Mouse (Mus musculus) megakaryocyte progenitor cell, adult 5-6 weeks (primary cell): ENCODE measurements around the gene Mrps5. TPM values are rescaled to one million over a fixed set of nuclear protein-coding genes. Genes with fewer than 3 reads are reported as not detected.

Experiments
- ATAC-seq: replicated peaks from 2 replicates; pipeline ENCODE4 v1.8.0; 2016; ENCODE audit warnings: mild to moderate bottlenecking, moderate TSS enrichment, inconsistent platforms; ENCODE audit not compliant: poor library complexity
- total RNA-seq, 2 experiments: library from RNA; stranded (forward) in 1 of 2; stranded (reverse) in 1 of 2; fragments of 157-497, 149-512 nt in 1 of 2; fragments of 200-1000 nt in 1 of 2; gene quantifications; 2 replicates each; pipeline versions ENCODE4 v1.2.3 to v1.2.4; 2015 to 2017

The Mrps5 gene
- total RNA-seq, 2 experiments from 2014 or later: 37.2 to 121 TPM

GRCm38 (mm10) chr2:127612288-127612687 is 25.3 kb downstream of the Mrps5 start:
- no peak for ATAC-seq

- ATAC-seq: no peak
Measured at GRCm38 (mm10) chr2:127619311-127619710, 32.3 kb downstream of the Mrps5 start.

GRCm38 (mm10) chr2:127622065-127622464 is 35.0 kb downstream of the Mrps5 start:
- ATAC-seq: no peak

GRCm38 (mm10) chr2:127624786-127625185 is 37.8 kb downstream of the Mrps5 start:
- no peak for ATAC-seq

- ATAC-seq: no peak
Measured at GRCm38 (mm10) chr2:127625659-127626058, 38.6 kb downstream of the Mrps5 start.

GRCm38 (mm10) chr2:127627354-127627753 is 40.3 kb downstream of the Mrps5 start:
- no peak for ATAC-seq

GRCm38 (mm10) chr2:127627990-127628570 is 41.1 kb downstream of the Mrps5 start:
- ATAC-seq: no peak

GRCm38 (mm10) chr2:127632601-127633000 is 45.6 kb downstream of the Mrps5 start:
- no peak for ATAC-seq

GRCm38 (mm10) chr2:127635581-127635980 is 48.6 kb downstream of the Mrps5 start:
- ATAC-seq: no peak

- ATAC-seq: no peak
Measured at GRCm38 (mm10) chr2:127638973-127639372, 52.0 kb downstream of the Mrps5 start.

GRCm38 (mm10) chr2:127643728-127644704 is 57.0 kb downstream of the Mrps5 start:
- ATAC-seq: no peak

GRCm38 (mm10) chr2:127646875-127647274 is 59.9 kb downstream of the Mrps5 start:
- ATAC-seq: no peak

GRCm38 (mm10) chr2:127648145-127648544 is 61.1 kb downstream of the Mrps5 start:
- no peak for ATAC-seq

GRCm38 (mm10) chr2:127649921-127650320 is 62.9 kb downstream of the Mrps5 start:
- no peak for ATAC-seq

GRCm38 (mm10) chr2:127651601-127652000 is 64.6 kb downstream of the Mrps5 start:
- ATAC-seq: no peak

- no peak for ATAC-seq
Measured at GRCm38 (mm10) chr2:127652335-127652734, 65.3 kb downstream of the Mrps5 start.

GRCm38 (mm10) chr2:127652805-127653204 is 65.8 kb downstream of the Mrps5 start:
- ATAC-seq: no peak

GRCm38 (mm10) chr2:127654786-127655185 is 67.8 kb downstream of the Mrps5 start:
- ATAC-seq: no peak

GRCm38 (mm10) chr2:127655419-127655818 is 68.4 kb downstream of the Mrps5 start:
- ATAC-seq: no peak

GRCm38 (mm10) chr2:127656086-127656720 is 69.2 kb downstream of the Mrps5 start, which contains the start of gene Mal:
Gene Mal (minus strand): TSS chr2:127656695.
- ATAC-seq: no peak
